Mouse (Mus musculus): ENCODE results near the gene H2-Q4.
"Not testable (repeated sequence)": the region's sequence is repeated elsewhere in the genome, so short reads cannot be mapped to it uniquely, and the experiment has no call there.

The H2-Q4 gene

DNA sequence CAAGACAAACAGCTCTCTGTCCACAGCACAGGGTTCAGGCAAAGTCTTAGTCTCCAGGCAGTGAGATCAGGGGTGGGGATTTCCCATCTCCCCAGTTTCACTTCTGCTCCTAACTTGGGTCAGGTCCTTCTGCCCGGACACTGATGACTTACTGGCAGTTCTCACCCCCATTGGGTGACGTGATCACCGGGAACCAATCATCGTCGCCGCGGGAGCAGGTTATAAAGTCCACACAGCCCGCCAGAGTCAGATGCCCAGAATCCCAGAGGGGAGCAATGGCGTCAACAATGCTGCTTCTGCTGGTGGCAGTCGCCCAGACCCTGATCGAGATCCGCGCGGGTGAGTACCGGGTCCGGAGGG is at the start of gene H2-Q4:
H2-Q4 (plus strand) TSS at position 249 of the 360 bp plus-strand sequence.
- DNase-seq: peak; percentile 92

DNA sequence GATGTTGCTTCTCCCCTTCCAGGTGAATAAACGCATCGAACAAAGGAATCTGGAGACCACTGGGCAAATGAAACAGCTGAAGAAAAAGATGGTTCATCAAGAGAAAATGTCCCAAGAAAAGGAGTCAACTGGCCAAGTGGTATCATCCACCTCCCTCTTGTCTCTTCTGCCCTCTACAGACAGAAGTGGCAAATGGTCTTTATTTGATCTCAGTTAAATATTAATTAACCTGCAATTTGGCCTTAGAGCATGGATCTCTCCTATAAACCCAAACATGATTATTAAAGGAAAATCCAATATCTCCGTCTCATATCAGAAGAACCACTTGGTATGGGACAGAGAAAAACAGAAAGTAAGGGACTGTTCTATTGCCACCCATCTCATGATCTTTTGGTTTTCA is 49.7 kb upstream of the H2-Q4 start:
- DNase-seq: not testable (repeated sequence)

DNA sequence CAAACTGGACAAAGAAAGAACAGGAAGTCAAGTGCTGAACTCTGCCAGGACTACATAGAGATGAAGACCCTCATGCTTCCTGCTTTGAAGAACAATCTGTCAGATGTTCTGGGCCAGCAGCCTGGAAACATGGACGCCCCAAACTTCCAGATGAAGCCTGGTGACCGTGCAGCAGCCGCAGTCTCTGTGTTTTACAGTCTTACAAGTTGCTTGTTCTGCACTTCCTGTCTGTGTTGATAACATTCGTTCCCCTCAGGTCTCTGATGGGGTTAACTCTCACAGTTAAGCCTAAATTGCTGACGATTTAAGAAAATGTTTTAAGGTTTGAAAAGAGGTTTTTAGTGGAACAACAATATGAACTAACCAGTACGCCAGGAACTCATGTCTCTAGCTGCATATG is 47.9 kb upstream of the H2-Q4 start:
- not testable (repeated sequence) for DNase-seq

DNA sequence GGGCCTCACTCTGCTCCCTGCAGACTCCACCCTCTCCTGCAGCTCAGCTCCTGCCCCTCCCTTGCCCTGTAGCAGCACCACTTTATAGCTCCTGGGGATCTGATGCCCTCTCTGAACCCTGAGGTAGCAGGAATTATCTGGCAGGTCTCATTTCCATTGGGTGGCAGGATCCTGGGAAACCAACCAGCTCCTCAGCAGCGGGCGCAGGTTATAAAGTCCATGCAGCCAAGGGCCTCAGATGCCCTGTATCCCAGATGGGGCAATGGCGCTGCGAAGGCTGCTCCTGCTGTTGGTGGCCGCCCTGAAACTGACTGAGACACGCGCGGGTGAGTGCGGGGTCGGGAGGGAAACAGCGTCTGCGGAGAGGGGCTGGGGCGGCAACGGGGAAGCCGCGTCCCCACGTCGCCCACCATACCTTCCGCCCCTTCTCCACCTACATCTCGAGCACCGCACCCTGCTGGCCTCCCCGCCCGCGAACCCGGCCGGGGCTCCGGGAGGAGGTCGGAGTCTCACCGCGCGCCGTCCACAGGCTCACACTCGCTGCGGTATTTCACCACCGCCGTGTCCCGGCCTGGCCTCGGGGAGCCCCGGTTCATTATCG is 37.2 kb upstream of the H2-Q4 start, which contains the start of gene H2-Q2:
H2-Q2 (plus strand) TSS at position 172 of the 601 bp plus-strand sequence.
- DNase-seq: no peak

DNA sequence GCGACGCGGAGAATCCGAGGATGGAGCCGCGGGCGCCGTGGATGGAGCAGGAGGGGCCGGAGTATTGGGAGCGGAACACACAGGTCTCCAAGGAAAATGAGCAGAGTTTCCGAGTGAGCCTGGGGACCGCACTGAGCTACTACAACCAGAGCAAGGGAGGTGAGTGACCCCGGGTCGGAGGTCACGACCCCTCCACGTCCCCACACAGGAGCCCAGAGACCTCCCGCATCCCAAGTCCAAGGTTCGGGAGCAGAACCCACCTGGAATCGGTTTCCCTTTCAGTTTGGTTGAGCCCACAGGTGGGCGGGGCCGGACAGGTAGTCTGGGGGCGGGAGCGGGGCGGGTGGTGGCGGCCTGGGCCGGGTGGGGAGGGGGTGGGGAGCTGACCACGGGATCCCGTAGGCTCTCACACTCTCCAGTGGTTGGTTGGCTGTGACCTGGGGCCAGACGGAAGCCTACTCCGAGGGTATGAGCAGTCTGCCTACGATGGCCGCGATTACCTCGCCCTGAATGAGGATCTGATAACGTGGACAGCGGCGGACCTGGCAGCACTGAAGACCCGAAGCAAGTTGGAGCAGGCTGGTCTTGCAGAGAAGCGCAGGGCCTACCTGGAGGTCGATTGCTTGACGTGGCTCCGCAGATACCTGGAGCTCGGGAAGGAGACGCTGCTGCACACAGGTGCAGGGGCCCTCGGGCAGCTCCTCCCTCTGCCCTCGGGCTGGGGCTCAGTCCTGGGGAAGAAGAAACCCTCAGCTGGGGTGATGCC is 36.5 kb upstream of the H2-Q4 start:
- DNase-seq: no peak

DNA sequence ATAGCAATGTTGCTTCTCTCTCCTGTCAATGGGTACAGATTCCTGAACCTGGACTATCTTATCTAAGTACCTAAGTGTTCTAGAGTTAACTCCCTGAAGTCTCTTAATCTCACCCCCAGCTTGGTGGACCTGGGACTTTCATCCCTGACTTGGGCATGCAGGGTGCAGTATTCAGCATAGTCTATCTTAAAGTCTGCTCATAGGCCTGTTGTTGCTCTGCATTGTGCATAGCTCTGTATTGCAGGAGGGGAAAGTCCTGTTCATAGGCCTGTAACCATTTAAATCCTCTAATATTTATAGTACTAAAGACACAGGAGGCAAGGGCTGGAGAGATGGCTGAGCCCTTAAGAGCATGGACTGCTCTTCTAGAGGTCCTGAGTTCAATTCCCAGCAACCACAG is 31.8 kb upstream of the H2-Q4 start:
- not testable (repeated sequence) for DNase-seq

DNA sequence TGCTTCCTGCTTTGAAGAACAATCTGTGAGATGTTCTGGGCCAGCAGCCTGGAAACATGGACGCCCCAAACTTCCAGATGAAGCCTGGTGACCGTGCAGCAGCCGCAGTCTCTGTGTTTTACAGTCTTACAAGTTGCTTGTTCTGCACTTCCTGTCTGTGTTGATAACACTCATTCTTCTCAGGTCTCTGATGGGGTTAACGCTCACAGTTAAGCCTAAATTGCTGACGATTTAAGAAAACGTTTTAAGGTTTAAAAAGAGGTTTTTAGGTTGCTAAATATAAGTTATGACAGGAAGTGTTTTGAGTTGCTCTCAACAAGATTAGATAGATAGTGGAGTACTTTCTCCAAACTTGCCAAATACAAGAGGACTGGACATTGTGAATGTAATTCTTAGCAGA is 26.1 kb upstream of the H2-Q4 start:
- not testable (repeated sequence) for DNase-seq

DNA sequence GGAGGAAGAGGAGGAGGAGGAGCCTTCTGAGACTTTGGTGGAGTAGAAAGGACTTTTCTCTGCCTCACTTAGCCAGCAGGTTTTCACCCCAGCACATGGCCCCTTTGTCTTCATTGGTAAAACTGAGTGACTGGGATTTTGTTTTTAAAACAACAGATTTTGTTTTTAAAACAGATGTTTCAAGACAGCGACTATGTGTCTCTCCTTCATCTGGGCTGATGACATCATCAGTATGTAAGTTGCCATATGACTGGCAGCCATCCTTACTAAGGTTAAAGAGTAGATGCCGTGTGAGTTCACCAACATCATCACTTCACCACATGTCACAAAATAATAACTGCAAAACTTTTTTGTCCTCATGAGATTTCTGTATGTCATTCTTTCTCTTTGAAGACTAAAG is 25.3 kb upstream of the H2-Q4 start:
- DNase-seq: no peak

DNA sequence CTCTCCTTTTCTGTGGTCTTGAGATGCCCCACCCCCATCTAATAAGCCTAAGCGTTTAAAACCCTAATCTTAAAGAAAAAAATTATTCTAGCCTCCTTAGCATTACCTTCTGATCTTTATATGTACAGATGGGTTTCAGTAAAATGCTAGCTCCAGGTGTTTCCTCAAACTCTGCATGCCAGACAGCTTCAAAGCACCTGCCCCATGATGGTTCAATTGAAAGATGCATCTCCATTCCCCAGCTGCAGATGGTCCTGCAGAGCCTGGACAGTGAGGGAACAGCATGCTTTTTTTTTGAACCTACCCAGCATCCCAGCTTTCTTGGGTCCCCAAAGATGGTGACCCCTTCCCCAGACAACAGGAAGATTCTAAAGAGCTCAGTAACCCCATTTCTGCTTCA is 22.3 kb upstream of the H2-Q4 start:
- DNase-seq: no peak

DNA sequence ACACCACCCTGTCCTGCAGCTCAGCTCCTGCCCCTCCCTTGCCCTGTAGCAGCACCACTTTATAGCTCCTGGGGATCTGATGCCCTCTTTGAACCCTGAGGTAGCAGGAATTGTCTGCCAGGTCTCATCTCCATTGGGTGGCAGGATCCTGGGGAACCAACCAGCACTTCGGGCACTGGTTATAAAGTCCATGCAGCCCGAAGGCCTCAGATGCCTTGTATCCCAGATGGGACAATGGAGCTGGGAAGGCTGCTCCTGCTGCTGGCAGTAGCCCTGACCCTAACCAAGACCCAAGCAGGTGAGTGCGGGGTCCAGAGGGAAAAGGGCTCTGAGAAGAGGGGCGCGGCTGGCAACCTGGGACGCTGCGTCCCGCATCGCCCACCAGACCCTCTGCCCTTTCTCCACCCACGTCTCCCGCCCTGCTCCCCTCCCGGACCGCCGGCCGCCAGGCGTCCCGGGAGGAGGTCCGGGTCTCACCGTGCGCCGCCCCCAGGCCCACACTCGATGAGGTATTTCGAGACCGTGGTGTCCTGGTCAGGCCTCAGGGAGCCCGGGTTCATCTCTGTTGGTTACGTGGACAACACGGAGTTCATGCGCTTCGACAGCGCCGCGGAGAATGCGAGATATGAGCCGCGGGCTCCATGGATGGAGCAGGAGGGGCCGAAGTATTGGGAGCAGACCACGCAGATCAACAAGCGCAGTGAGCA is 20.5 kb upstream of the H2-Q4 start:
- no peak for DNase-seq

DNA sequence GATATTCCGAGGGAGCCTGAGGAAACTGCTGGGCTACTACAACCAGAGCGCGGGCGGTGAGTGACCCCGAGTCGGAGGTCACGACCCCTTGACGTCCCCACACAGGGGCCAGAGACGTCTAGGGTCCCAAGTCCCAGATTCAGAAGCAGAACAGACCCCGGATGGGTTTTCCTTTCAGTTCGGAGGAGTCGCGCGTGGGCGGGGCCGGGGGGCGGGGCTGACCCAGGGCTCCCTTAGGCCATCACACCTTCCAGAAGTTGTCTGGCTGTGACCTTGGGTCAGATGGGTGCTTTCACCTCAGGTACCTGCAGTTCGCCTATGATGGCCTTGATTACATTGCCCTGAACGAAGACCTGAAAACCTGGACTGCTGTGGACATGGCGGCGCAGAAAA is 20.0 kb upstream of the H2-Q4 start:
- DNase-seq: no peak

DNA sequence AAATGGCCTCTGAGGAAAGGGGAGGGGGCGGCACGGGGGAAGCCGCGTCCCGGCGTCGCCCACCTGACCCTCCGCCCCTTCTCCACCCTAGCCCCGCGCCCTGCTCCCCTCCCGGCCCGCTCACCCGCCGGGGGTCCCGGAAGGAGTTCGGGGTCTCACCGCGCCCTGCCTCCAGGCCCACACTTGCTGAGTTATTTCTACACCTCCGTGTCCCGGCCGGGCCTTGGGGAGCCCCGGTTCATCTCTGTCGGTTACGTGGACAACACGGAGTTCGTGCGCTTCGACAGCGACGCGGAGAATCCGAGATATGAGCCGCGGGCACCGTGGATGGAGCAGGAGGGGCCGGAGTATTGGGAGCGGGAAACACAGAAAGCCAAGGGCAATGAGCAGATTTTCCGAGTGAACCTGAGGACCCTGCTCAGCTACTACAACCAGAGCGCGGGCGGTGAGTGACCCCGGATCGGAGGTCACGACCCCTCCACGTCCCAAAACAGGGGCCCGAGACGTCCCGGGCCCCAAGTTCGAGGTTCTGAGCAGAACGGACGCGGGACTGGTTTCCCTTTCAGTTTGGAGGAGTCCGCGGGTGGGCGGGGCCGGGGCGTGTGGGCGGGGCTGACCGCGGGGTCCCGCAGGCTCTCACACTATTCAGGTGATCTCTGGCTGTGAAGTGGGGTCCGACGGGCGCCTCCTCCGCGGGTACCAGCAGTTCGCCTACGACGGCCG is 473 bp downstream of the H2-Q4 start:
- peak; percentile 5 for DNase-seq

DNA sequence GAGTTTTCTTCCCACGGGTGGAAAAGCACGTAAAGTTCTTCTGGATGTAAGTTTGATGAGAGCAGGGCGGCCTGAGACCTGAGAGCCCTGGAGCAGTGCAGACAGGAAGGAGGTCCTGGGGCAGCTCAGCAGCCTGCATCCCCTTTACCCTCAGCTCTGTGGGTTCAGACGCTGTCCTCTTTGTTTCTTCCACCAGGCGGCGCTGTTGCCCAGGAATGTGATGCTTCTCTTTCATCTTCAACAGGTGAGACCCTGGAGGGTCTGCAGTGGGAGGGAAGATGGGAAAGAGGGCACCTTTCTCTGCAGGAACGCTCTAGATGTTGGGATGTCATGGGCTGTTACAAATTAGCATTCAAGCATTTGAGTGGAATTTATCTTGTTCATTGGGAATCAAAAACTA is 10.4 kb downstream of the H2-Q4 start:
- DNase-seq: not testable (repeated sequence)

DNA sequence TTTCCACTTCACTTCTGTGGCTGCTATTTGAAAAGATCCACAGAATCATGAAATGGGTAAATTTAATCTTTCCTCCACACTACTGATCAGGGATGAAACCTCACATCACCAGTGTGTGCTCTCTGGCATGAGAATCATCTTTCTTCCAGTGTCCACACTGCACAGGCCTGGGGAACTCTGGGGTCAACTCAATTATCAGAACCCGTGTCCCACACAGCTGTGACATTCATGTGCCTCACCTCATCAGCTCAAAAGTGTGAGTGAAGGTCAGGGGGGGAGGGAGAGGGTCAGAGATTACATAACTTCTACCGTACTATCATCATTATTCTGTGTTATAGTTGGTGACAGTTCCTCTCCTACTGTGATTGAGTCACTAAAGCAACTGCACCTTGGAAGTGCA is 13.3 kb downstream of the H2-Q4 start:
- DNase-seq: not testable (repeated sequence)

DNA sequence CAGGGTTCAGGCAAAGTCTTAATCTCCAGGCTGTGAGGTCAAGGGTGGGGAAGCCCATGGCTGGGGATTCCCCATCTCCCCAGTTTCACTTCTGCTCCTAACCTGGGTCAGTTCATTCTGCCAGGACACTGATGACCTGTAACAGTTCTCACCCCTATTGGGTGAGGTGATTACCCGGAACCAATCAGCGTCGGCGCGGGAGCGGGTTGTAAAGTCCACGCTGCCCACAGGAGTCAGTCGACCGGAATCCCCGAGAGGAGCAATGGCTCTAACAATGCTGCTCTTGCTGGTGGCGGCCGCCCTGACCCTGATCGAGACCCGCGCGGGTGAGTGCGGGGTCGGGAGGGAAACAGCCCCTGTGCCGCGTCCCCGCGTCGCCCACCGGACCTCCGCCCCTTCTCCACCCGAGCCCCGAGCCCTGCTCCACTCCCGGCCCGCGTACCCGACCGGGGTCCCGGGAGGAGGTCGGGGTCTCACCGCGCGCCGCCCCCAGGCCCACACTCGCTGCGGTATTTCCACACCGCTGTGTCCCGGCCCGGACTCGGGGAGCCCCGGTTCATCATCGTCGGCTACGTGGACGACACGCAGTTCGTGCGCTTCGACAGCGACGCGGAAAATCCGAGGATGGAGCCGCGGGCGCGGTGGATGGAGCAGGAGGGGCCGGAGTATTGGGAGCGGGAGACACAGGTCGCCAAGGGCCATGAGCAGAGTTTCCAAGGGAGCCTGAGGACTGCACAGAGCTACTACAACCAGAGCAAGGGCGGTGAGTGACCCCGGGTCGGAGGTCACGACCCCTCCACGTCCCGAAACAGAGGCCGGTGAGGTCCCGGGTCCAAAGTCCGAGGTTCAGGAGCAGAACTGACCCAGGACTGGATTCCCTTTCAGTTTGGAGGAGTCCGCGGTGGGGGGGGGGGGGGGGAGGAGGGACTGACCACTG is 14.7 kb downstream of the H2-Q4 start:
- not testable (repeated sequence) for DNase-seq

DNA sequence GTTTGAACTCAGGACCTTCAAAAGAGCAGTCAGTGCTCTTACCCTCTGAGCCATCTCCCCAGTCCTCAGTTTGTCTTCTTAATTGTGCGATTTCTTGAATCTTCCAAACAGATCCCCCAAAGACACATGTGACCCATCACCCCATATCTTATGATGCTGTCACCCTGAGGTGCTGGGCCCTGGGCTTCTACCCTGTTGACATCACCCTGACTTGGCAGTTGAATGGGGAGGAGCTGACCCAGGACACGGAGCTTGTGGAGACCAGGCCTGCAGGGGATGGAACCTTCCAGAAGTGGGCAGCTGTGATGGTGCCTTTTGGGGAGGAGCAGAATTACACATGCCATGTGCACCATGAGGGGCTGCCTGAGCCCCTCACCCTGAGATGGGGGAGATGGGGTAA is 17.5 kb downstream of the H2-Q4 start:
- DNase-seq: not testable (repeated sequence)

DNA sequence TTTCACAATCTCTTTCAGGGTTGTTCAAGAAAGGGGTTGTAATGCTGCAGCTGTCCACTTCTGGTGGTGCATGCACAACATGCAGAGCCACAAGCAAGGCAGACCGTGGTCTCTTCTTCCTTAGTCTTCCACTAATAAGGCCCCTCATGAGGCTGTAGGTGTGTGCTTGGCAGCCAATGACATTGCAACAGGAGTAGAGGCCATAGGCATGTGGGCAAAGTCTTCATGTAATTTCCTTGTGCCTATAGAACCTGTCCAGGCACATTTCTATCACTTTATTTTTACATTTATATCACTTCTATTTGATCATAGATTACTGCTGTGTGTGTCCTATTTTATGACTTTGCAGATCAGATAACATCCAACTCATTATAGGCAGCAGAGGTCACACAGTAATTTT is 33.6 kb downstream of the H2-Q4 start:
- not testable (repeated sequence) for DNase-seq

DNA sequence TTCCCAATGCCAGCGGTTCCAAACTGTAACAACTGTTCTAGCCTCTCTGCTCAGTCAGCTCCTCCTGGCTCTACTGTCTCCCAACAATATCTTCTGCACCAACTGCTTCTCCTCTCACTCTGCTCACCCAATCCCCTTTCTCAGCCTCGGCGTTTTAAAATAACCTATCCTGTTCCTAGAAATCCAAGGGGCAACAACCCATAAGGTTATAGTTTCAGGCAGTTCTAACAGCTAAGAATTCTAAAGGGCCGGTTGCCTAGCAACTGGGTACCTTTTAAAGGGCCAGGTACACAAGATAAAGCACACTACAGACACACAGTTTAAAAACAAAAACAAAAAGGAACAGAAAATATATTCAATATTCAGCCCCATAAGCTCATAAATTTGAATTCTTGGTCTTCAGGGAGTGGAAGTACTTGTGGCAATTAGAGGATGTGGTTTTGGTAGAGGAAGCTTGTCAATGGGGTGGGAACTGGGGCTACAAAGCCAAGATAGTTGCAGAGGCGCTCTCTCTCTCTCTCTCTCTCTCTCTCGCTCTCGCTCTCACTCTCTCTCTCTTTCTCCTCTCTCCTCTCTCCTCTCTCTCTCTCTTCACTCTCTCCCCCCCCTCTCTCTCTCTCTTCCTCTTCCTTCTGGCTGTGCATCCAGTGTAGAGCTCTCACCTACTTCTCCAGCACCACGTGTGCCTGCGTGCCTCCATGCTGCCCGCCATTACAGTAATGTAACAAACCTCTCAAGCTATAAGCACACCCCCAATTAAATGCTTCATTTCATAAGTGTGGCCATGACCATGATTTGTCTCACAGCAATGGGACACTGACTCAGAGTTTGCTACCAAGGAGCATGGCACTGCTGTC is 36.1 kb downstream of the H2-Q4 start:
- not testable (repeated sequence) for DNase-seq

DNA sequence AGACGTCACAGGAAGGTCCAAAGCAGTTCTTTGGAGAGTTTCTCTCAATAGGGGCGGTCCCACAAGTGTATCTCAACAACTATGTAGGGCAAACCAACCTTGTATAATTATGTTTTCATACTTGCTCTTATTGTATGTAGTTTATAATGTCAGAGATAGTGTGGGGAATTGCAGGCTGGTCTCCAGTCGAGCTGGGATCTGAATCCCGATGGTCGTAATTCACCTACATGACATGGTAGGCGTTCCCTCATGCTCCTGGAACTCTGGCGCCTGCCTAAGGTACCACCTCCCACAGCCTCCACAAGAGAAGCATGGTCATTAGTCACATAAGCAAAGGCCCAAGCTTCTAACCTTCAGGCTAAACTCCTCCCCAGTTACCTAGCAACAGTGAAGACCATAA is 39.4 kb downstream of the H2-Q4 start:
- DNase-seq: no peak

DNA sequence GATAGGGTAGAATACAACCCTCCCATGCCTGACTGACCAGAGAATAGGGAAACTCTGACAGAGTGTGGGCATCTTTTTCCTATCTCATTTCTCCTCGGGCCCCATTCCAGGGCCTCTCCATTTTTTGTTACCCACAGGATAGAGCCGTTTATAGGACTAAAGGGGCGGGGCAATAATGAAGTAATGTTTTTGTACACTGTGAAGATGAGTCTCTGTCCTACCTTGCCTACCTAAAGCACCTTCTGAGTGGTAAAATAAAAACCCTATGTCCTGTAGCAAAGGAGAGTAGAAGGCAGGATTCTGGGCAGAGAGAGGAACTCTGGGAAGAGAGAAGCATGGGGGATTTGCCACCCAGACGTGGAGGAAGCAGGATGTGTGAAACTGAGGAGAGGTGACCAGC is 40.1 kb downstream of the H2-Q4 start:
- DNase-seq: not testable (repeated sequence)

DNA sequence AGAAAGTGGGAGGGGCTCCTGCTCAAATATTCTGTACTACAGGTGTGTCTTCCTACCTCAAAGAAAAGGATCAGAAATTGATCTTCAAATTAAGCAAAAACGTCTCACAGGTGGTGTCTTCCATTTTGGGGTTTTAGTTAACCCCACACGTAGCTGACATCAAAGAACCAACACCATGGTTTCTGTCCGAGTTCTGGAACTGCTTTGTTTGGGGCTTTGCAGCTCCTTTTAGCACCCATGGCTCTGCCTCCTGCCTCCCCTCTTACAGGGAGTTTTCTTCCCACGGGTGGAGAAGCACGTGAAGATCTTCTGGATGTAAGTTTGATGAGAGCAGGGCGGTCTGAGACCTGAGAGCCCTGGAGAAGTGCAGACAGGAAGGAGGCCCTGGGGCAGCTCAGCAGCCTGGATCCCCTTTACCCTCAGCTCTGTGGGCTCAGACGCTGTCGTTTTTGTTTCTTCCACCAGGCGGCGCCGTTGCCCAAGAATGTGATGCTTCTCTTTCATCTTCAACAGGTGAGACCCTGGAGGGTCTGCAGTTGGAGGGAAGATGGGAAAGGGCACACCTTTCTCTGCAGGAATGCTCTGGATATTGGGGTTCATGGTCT is 40.9 kb downstream of the H2-Q4 start:
- not testable (repeated sequence) for DNase-seq

Data from layer of hippocampus, adult 9-11 months (tissue).